Mouse (Mus musculus): Measurements from ENCODE around the gene Myl9.

- TF ChIP-seq MAX (IDR thresholded peaks at IDR 0.05) = no peak
- TF ChIP-seq CTCF (IDR thresholded peaks at IDR 0.05; ENCODE audit: control insufficient read depth, insufficient read depth, insufficient read length) = no peak
- TF ChIP-seq USF1 (IDR thresholded peaks at IDR 0.05; ENCODE audit: low read depth) = no peak
- TF ChIP-seq MYOD1 (IDR thresholded peaks at IDR 0.05; ENCODE audit: control insufficient read depth, insufficient read length, low read depth) = no peak
These were observed 525 bp downstream of the Myl9 start for GRCm38 (mm10) chr2:156775455-156776435.

Measured in C2C12 (cell line).